Mouse (Mus musculus): ENCODE results near the gene Parvg.
"Not testable (repeated sequence)": the region's sequence is repeated elsewhere in the genome, so short reads cannot be mapped to it uniquely, and the experiment has no call there.

Parvg gene

DNA sequence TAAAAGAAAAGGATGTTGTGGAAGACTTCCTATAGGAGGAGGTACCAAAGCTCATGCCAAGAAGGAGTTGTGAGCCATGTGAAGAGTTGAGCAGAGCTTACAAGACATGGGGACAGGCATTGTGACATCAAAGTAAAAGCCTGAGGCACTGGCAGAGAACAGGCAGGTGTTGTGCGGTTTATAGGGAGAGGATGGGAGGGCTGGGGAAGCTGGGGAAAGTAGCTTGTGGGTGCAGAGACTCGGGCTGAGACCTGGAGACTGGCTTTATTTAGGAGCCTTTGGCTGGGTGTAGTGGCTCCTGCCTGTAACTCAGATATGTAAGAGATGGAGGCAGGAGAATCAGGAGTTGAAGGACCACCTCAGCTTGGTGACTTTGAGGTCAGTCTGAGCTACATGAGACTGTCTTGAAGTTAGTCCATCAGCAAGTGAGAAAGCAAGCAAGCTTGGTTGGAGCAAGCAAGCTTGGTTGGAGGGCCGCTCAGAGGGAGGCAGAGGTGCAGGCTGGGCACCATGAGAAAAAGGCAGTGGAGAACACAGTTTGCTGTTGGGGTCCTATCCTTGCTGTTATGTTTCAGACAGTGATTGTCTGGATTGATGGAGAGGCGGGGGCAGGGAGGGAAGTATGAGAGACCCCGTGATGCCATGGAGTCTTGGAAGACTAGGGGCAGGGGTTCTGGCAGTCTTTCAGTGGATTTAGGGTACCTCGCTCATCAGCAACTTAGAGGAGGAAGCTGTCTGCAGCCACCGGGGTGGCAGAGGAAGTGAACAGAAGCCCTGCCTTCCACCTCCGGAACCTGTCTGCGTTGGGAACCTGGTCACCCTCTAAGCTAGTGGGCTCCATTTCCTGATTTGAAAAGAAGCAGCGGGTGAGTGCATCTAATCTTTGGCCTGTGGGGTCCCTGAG is at the start of gene Parvg:
Gene Parvg (plus strand): TSS at position 61 of the 904 bp plus-strand sequence.
- in situ Hi-C loops (cut with MboI, MseI) = no loop called here

DNA sequence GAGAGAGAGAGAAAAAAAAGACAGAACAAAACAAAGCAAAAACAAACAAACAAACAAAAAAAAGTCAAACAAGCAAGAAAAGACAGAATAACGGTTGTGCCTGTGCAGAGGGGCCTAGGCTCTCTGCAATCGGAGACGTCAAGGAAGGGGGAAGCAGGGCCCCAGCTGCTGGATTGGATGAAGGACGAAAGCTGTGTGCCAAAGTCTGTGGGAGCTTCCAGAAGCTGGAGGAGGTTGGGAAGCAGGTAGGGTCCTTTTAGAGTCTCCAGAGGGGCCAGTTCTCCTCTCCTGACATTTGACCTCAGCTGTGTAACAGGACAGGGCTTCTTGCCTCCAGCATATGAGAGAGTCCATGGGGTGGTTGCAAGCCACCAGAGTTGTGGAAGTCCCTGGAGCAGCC is 47.8 kb upstream of the Parvg start:
- in situ Hi-C loops (cut with MboI, MseI) = no loop called here

DNA sequence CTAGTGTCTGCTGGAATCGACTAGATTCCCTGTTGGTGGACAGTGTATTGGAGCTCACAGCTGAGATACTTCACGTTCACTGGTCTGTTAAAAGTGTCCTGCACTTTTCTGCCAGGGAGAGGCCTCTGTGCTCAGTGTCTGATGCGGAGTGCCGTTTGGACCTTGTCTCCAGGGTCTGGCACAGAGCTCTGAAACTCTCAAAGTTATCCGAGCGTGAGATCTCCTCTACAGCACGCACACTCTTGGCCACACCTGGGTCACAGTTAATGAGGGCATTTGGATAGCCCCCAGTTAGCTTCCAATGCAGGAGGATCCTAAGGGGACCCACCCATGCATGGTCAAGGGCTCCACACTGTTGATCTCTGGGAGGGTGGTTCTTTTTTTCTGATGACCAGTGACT is 45.7 kb upstream of the Parvg start:
- in situ Hi-C loops (cut with MboI, MseI) = no loop called here

DNA sequence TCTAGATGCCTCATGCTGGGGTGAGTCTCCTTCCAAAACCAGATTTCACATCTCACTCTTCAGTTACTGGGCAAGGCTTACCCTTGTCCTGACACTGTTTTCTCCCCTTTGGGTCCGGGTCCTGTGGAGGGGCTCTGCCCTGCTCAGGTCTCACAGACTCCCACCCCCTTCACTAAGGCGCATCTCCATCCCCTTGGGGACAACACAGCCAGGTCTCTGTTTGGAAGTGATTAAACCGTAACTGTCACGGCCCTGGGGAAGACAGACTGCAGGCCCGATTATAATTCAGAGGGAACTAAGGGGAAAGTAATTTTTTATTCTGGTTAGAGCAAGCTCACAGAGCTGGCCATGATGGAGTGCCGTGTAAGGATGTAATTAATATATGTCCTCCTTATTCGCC is 45.2 kb upstream of the Parvg start:
- in situ Hi-C loops (cut with MboI, MseI) = no loop called here

DNA sequence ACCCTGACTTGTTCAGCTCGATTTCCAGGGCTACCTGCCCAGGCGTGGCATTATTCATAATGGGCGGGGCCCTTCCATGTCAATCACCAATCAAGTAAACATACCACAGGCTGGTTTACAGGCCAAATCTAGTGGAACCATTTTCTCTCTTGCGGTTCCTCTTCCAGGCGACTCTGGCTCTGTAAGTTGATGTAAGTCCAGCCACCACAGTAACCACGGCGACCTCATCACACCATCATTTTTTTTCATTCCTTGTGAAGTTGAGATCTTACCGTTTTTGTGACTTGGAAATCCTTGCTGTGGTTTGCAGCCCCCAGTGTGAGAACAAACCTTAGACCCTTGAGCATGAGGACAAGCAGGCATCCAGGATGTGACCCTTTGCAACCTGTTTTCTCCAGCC is 43.5 kb upstream of the Parvg start:
- in situ Hi-C loops (cut with MboI, MseI) = loop anchor here (5.0 kb wide), 1 partner anchor 332 kb away; no protein-coding TSS in a partner anchor

DNA sequence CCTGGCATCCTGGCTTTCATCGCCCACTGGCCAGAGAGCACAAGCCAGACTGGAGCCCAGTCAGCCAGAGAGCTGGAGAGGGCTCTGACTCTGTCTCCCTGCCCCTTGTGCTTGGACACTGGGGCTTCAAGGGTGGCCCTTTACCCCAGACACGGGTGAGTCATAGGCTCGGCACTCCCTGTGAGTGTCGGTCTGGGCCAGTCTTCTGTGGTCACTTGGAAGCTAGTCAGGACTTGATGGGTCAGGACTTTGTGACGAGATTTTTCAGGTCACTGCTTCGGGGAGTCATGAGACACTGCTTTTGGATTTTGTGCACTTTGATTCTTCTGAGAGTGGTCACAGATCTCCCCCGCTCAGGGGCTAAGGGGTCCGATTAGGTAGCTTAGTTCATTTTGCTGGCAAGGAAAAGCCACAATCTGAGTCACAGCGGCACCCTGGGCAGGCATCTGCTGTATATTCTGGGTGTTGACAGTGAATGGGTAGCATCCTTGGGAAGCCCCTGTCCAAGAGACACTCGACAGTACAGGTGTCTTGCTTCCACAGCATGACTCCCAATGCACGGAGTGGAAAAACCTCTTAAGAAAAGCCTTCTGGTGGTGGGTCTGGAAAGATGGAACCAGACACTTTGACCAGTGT is 43.0 kb upstream of the Parvg start:
- in situ Hi-C loops (cut with MboI, MseI) = loop anchor here (5.0 kb wide), 1 partner anchor 331 kb away; no protein-coding TSS in a partner anchor

DNA sequence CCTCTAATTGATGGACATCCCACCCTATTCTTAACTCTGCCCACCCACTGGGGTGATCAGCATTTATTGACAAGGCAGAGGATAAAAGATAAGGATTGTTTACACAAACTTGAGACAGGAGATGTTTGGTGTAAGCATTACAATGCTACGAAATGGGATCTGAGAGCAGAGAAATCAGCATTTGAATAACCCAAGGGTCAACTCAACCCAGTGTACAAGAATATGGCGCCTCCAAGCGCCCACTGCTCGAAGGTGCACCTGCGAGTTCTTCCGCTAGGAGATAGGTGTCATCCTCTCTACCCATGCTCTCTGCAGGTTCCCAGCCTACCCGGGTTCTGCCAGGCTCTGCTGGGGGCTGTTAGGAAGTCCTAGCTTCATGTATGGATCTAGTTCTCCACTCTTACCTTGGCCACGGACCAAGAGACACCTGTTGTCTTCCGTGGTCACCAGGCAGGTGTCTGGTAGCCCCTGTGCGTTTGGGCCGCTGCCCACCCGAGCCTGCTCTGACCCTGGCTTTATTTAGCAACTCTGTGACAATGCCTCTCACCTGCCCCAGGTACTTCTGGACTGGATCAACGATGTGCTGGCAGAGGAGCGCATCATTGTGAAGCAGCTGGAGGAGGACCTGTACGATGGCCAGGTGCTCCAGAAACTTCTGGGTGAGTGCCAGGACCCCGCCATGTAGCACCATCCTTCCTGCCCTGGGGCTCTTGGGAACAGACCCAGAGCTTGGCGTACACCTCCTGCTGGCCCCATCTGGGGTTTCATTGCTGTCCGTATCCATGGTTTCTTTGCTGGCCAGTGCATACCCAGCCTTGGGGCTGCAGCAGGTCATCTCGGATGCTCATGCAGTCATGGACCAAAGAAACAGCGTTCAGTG is 41.4 kb upstream of the Parvg start:
- in situ Hi-C loops (cut with MboI, MseI) = loop anchor here (5.0 kb wide), 1 partner anchor 330 kb away; no protein-coding TSS in a partner anchor

DNA sequence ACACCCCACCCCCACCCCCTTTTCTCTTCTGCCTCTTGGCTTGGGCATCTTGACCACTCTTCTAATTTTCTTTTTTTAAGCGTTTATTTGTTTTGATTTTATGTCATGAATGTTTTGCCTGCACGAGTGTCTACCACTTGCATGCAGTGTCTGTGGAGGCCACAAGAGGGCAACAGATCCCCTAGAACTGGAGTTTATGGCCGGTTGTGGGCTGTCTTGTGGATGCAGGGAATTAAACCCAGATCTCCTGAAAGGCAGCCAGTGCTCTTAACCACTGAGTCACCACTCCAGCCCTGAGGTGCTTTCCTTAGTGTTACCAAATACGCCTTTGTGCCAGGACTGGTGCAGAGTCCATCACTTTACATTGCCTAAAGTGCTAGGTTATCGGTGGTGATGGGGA is 39.8 kb upstream of the Parvg start:
- in situ Hi-C loops (cut with MboI, MseI) = loop anchor here (5.0 kb wide), 1 partner anchor 328 kb away; no protein-coding TSS in a partner anchor

DNA sequence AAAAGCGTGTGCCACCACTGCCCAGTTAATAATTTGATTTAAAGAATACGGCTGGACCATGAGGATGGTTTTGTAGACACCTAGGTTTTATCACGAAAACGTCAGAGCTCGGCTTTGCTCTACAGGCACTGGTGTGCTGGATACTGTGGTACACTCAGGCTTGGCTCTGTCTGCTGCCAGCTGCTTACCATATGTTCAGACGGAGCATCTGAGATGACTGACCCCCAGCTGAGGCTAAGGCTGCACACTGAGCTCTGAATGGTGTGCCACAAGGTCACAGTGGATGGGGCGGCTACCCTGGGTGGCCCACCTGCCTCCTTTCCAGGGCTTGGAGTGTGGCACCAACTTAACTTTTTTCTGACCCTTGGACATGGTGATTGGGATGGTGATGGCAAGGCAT is 38.4 kb upstream of the Parvg start:
- in situ Hi-C loops (cut with MboI, MseI) = no loop called here

DNA sequence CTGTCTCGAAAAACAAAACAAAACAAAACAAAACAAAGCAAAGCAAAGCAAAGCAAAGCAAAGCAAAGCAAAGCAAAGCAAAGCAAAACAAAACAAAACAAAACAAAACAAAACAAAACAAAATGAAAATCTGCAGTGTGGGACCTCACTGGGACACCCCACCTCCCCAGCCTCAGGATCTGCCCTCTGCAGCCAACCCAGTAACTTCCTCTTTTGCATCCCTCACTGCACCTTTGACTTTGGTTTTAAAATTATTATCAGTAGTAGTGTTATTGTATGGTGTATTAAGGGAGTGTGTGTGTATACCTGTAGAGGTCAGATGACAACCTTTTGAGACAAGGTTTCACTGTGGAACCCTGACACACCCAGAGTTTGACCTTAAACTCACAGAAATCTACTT is 34.9 kb upstream of the Parvg start:
- in situ Hi-C loops (cut with MboI, MseI) = not testable (repeated sequence)

DNA sequence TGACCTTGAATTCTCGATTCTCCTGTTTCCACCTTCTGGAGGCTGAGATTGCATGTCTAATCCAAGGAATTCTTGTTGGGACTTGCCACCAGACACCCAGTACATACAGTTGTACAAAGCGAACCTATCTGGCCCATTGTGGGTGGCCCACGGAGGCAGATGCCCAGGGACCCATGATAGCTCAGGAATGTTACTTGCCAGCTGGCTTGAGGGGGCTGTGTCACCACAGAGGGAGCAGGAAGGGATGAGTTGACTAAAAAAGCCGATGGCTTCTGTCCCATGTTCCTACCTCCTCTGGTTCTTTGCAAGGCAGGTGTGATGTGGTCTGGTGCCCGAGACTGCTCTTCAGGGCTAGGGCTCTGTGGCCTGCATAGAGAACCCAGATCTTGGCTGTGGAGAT is 32.7 kb upstream of the Parvg start:
- in situ Hi-C loops (cut with MboI, MseI) = no loop called here

DNA sequence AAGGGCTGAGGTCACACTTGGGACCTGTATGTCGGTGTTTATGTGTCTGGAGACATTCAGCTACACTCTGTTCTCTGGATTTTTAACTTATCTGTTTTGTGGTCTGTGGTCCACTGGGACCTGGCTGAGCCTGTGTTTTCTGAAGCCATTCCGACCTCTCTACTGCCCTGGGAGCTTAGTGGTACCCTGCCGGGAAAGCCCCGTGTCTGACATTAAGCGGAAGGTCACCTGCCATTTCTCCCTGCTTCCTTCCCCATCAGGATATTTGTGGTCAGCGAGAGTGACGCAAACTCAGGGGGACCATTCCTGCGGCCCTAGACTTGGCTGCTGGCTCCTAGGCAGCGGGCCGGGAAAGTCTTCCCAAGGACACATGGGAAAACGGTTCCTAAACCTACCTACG is 30.2 kb upstream of the Parvg start:
- in situ Hi-C loops (cut with MboI, MseI) = no loop called here

DNA sequence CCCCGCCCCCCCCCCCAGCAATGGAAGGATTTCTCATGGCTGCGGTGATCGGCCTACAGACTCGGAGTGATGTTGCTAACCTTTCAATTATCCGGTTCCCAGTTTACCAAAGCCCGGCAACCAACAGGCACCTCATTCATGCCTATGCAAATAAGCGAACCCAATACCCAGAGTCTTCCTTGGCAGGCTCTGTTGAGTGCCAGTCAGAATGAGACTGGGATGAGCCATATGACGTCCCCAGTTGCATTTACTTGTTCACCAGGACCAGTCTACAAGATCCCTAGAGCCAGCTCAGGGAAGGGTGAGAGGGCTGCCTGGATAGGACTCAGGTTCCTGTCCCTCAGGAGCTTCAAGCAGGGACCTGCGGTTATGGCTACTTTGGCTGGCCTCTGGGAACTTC is 29.4 kb upstream of the Parvg start:
- in situ Hi-C loops (cut with MboI, MseI) = no loop called here

DNA sequence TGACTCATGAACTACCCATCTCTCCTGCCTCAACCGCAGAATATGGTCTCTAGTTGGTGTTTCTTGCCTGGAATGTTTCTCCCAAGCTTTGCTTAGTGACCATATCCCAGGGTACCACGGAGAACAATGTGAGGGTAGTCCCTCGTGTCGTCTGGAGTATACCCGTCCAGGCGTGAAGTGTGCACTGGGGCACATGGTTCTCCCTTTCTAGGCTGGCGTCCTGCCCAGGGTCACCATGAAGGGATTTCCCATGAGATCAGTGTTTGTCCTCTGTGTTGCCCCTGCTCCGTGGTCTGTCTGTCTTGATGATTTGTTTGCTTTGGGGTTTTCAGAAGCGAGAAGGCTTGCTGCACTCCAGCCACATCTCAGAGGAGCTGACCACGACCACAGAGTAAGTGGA is 28.6 kb upstream of the Parvg start:
- in situ Hi-C loops (cut with MboI, MseI) = no loop called here

DNA sequence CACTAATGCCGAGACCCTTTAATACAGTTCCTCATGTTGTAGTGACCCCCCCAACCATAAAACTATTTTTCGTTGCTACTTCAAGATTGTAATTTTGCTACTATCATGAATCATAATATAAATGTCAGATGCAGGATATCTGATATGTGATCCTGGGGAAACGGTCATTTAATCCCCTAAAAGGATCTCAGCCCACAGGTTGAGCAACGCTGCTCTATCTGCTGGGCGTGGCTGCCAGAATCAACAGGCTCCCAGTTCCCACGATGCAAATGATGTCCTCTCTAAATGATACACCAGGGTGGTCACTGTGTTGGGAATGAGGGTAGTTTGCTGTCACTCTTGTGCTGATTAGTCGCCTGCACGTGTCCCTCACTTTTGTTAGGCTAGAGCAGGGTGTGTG is 26.4 kb upstream of the Parvg start:
- in situ Hi-C loops (cut with MboI, MseI) = no loop called here

DNA sequence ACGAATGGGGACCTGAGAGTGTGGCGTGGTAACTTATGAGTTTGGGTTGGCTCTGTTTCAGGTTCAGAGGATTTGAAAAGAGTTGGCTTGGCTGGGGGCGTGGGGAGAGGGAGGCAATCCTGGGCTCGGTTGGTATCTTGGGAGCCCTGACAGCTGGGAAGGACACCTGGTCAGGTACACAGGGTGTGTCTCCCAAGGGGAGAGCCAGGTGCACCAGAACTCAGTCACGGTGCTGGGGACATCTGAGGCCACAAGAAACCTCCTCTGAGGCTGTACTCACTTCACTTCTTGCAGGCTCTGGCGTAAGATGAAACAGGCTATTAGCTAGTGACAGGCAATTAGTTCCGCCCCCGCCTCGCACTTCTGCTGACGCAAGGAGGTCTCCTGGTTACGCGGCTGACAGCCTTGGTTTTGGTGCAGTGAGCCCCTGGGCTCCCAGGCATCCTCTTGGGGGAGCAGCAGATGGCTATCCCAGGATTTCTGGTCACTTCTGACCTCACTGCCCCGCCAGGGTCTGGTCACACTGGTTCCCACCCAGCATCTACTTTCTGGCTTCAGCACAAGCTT is 24.9 kb upstream of the Parvg start:
- in situ Hi-C loops (cut with MboI, MseI) = no loop called here

DNA sequence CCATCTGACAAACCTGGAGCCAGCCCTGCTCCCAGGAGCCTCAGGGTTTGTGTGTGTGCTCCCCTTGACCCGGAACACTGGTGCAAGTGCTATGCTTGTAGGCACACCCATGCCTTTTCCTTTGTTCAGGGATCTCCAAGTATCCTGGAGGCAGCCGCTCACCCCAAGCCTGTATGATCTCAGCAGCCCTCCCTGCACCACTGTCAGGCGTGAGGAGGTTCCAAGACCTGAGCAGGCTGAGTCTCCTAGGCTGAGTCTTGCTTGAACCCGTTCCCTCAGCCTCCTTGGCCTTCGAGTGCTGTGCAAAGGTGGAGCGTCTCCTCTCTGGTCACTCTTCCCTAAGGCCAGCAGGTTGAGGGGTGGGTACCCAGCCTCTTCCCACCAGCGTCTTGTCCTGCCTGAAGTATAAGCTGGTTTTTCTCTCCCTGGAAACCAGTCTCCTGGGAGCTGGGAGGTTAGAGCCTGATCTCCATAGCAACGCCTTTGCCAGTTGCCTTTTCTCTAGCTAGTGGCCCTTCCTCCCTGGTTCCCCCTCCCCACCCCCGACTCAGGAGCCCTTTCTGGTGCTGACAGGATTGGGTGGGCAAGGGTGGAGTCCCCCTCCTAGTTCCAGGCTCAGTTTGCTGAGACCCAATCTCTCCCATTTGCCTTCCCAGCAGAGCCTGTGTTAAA is 24.0 kb upstream of the Parvg start:
- in situ Hi-C loops (cut with MboI, MseI) = no loop called here

DNA sequence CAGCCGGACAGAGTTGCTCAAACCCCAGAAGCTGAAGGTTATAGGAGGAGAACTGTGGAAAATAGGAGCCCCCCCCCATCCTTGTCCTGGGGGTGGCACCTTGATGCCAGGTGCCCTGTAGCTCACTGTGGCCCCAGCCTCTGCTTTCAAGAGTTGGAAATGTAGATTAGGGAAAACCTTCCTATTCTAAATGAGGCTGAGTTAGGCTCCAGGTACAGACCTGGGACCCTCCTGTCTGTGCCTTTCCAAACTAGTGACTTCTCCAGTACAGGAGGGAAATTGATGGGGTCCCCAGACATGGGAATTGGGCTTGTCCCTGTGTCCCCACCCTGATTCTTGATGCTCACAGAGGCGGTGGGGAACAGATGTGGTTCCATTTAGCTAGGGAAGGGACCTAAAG is 23.2 kb upstream of the Parvg start:
- in situ Hi-C loops (cut with MboI, MseI) = no loop called here

DNA sequence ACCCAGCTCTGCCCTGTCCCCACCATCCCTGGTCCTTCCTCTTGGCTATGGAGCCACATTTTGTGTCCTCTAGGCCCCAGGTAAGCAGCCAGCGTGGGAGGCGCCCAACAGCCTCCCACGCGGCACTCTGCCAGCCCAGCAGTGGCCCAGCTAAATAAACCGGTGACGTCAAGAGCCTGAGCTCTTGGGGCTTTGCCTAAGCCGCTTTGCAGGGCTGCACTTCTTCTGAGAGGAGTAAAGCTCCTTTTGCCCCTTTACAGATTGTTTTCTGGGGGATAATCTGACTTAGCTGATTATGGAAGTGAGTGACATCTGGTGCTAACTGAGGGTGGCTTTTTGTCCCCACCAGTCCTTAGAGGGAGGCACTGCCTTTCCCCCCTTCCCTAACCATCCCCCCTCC is 22.8 kb upstream of the Parvg start:
- in situ Hi-C loops (cut with MboI, MseI) = no loop called here

DNA sequence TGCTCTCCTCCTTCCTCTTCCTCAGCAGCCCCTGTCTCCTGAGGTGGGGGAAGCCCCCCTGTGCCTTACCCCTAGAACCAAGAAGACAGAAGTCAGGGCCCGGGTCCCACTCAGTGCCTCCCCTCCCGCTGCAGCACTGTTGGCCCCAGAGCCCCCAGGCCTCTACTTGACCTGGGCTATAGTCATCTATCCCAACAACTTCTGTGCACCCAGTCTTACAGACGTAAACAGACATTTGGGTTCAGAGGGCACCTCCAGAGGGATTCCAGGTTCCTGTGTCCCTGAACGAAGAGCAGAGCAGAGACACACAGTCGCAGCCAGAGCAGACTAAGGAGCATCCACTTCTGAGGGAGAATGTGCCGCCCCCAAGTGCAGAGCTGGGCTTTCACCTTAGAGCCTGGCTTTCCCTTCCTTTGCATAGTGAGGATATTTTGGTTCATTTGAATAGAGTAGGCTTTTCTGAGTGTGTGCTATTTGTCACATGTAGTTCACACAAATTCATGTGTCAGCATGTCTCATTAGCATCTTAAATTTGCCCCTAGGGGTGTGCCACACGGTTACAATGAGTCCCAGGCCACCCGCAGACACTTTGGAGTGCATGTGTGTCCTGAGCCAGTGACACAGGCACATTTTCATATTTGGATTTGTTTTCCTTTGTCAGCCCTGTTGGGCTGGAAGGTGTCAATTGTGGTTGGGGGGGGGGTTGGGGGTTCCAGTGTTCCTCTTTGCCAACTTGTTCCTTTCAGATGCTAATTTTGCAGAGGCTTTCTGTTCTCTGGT is 22.0 kb upstream of the Parvg start:
- in situ Hi-C loops (cut with MboI, MseI) = no loop called here

Measured in T-helper 1 cell (primary cell).